Mouse (Mus musculus): ENCODE data around the gene Gpr82. TPM values are rescaled to one million over a fixed set of nuclear protein-coding genes. Genes with fewer than 3 reads are reported as not detected.

The Gpr82 gene
- polyA plus RNA-seq, 1 experiment, result not detected

GRCm38 (mm10) chrX:13670342-13670741, 9.2 kb downstream of the Gpr82 start:
- H3K4me1 ChIP-seq (ENCODE audit: control insufficient read depth, insufficient read depth, low read length), result no peaks in the 10 kb centered on the region
- TF ChIP-seq CTCF (IDR thresholded peaks at IDR 0.05; ENCODE audit: low read depth, low read length), result no peak
- TF ChIP-seq POLR2A (IDR thresholded peaks at IDR 0.05; ENCODE audit: insufficient read depth, low read length), result no peak
- no peak for TF ChIP-seq EP300 (IDR thresholded peaks at IDR 0.05; ENCODE audit: insufficient read depth, low read depth, low read length)

GRCm38 (mm10) chrX:13673001-13673400, 11.8 kb downstream of the Gpr82 start:
- Histone ChIP-seq H3K27ac (ENCODE audit: insufficient read depth, low read length) (no peak overlapping the region), H3K36me3 (ENCODE audit: control insufficient read depth, insufficient read depth, low read length, poor library complexity, severe bottlenecking) (no peaks in the 10 kb centered on the region), H3K4me3 (ENCODE audit: low read depth, low read length) (no peak overlapping the region), H3K4me1 (ENCODE audit: control insufficient read depth, insufficient read depth, low read length) (no peaks in the 10 kb centered on the region), H3K9me3 (replicated peaks; ENCODE audit: control insufficient read depth, insufficient read depth, low read length, poor library complexity, severe bottlenecking) (no peaks in the 10 kb centered on the region), H3K27me3 (ENCODE audit: control insufficient read depth, insufficient read depth, low read length, poor library complexity, severe bottlenecking) (no peaks in the 10 kb centered on the region), H3K9ac (ENCODE audit: low read depth, poor library complexity, severe bottlenecking) (no peak overlapping the region)
- TF ChIP-seq EP300 (IDR thresholded peaks at IDR 0.05; ENCODE audit: insufficient read depth, low read depth, low read length) (no peak), POLR2A (IDR thresholded peaks at IDR 0.05; ENCODE audit: insufficient read depth, low read length) (no peak), CTCF (IDR thresholded peaks at IDR 0.05; ENCODE audit: low read depth, low read length) (no peak)

More at GRCm38 (mm10) chrX:13670342-13670741, 9.2 kb downstream of the Gpr82 start:
- no peaks in the 10 kb centered on the region for H3K27me3 ChIP-seq (ENCODE audit: control insufficient read depth, insufficient read depth, low read length, poor library complexity, severe bottlenecking)
- no peaks in the 10 kb centered on the region for H3K36me3 ChIP-seq (ENCODE audit: control insufficient read depth, insufficient read depth, low read length, poor library complexity, severe bottlenecking)
- H3K4me3 ChIP-seq (ENCODE audit: low read depth, low read length), result no peak overlapping the region
- H3K9ac ChIP-seq (ENCODE audit: low read depth, poor library complexity, severe bottlenecking), result no peak overlapping the region
- H3K27ac ChIP-seq (ENCODE audit: insufficient read depth, low read length), result no peak overlapping the region
- no peaks in the 10 kb centered on the region for H3K9me3 ChIP-seq (replicated peaks; ENCODE audit: control insufficient read depth, insufficient read depth, low read length, poor library complexity, severe bottlenecking)

DNA sequence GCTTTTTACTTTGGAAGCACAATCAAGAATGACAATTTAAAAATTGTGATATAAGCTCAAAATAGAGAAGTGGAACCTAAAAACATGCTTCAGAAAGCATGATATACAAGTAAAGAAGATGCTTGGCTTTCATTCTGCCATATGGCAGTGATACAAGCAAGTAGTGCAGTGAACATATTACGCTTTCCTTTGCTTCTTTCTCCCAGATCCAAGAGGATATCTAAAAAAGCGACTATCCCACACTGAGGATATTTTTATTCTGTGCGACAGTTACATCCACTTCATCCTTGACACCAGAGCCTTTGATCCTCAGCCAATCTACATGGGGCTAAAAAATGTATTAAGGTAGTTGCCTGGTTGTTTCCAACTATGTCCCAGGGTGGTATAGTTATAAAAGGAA, 20.6 kb downstream of the Gpr82 start:
- TF ChIP-seq POLR2A (IDR thresholded peaks at IDR 0.05; ENCODE audit: insufficient read depth, low read length), result no peak
- TF ChIP-seq CTCF (IDR thresholded peaks at IDR 0.05; ENCODE audit: low read depth, low read length), result no peak
- TF ChIP-seq EP300 (IDR thresholded peaks at IDR 0.05; ENCODE audit: insufficient read depth, low read depth, low read length), result no peak
- no peak overlapping the region for H3K9ac ChIP-seq (ENCODE audit: low read depth, poor library complexity, severe bottlenecking)

GRCm38 (mm10) chrX:13686589-13686988, 25.4 kb downstream of the Gpr82 start:
- no peak overlapping the region for H3K4me3 ChIP-seq (ENCODE audit: low read depth, low read length)
- no peak overlapping the region for H3K9ac ChIP-seq (ENCODE audit: low read depth, poor library complexity, severe bottlenecking)
- H3K27ac ChIP-seq (ENCODE audit: insufficient read depth, low read length), result no peak overlapping the region
- no peaks in the 10 kb centered on the region for H3K4me1 ChIP-seq (ENCODE audit: control insufficient read depth, insufficient read depth, low read length)
- TF ChIP-seq CTCF (IDR thresholded peaks at IDR 0.05; ENCODE audit: low read depth, low read length), result no peak
- TF ChIP-seq POLR2A (IDR thresholded peaks at IDR 0.05; ENCODE audit: insufficient read depth, low read length), result no peak
- no peak for TF ChIP-seq EP300 (IDR thresholded peaks at IDR 0.05; ENCODE audit: insufficient read depth, low read depth, low read length)
- H3K27me3 ChIP-seq (ENCODE audit: control insufficient read depth, insufficient read depth, low read length, poor library complexity, severe bottlenecking), result no peaks in the 10 kb centered on the region
- H3K9me3 ChIP-seq (replicated peaks; ENCODE audit: control insufficient read depth, insufficient read depth, low read length, poor library complexity, severe bottlenecking), result no peaks in the 10 kb centered on the region
- H3K36me3 ChIP-seq (ENCODE audit: control insufficient read depth, insufficient read depth, low read length, poor library complexity, severe bottlenecking), result no peaks in the 10 kb centered on the region

More for the DNA sequence above, 20.6 kb downstream of the Gpr82 start:
- no peaks in the 10 kb centered on the region for H3K4me1 ChIP-seq (ENCODE audit: control insufficient read depth, insufficient read depth, low read length)
- no peak overlapping the region for H3K27ac ChIP-seq (ENCODE audit: insufficient read depth, low read length)
- H3K4me3 ChIP-seq (ENCODE audit: low read depth, low read length), result no peak overlapping the region
- H3K36me3 ChIP-seq (ENCODE audit: control insufficient read depth, insufficient read depth, low read length, poor library complexity, severe bottlenecking), result no peaks in the 10 kb centered on the region
- H3K27me3 ChIP-seq (ENCODE audit: control insufficient read depth, insufficient read depth, low read length, poor library complexity, severe bottlenecking), result no peaks in the 10 kb centered on the region
- H3K9me3 ChIP-seq (replicated peaks; ENCODE audit: control insufficient read depth, insufficient read depth, low read length, poor library complexity, severe bottlenecking), result no peaks in the 10 kb centered on the region

DNA sequence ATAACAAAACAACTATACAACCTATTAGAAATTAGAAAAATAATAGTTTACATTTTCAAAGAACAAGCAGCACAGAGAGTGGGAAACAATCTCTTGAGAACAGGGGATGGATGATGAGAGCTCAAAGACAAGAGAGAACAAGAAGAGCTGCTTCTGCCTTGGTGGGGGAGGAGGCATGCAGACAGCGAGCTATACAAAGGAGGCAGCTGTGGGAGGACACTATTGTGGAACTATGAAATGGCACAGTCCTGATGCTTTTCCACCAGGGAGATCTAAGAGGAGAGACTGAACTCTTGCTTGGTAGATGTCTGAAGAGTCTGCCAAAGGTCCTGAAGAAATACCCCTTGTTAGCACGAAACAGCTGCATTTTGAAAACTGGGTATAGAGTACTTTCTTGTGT, 27.2 kb downstream of the Gpr82 start:
- TF ChIP-seq CTCF (IDR thresholded peaks at IDR 0.05; ENCODE audit: low read depth, low read length) (no peak), EP300 (IDR thresholded peaks at IDR 0.05; ENCODE audit: insufficient read depth, low read depth, low read length) (no peak), POLR2A (IDR thresholded peaks at IDR 0.05; ENCODE audit: insufficient read depth, low read length) (no peak)
- Histone ChIP-seq H3K9me3 (replicated peaks; ENCODE audit: control insufficient read depth, insufficient read depth, low read length, poor library complexity, severe bottlenecking) (no peaks in the 10 kb centered on the region), H3K4me3 (ENCODE audit: low read depth, low read length) (no peak overlapping the region)

GRCm38 (mm10) chrX:13691865-13692264, 30.7 kb downstream of the Gpr82 start:
- H3K36me3 ChIP-seq (ENCODE audit: control insufficient read depth, insufficient read depth, low read length, poor library complexity, severe bottlenecking), result no peaks in the 10 kb centered on the region
- no peak overlapping the region for H3K27ac ChIP-seq (ENCODE audit: insufficient read depth, low read length)
- no peak overlapping the region for H3K4me3 ChIP-seq (ENCODE audit: low read depth, low read length)
- H3K27me3 ChIP-seq (ENCODE audit: control insufficient read depth, insufficient read depth, low read length, poor library complexity, severe bottlenecking), result no peaks in the 10 kb centered on the region
- H3K9ac ChIP-seq (ENCODE audit: low read depth, poor library complexity, severe bottlenecking), result no peak overlapping the region
- TF ChIP-seq CTCF (IDR thresholded peaks at IDR 0.05; ENCODE audit: low read depth, low read length), result no peak
- TF ChIP-seq POLR2A (IDR thresholded peaks at IDR 0.05; ENCODE audit: insufficient read depth, low read length), result no peak
- TF ChIP-seq EP300 (IDR thresholded peaks at IDR 0.05; ENCODE audit: insufficient read depth, low read depth, low read length), result no peak
- H3K4me1 ChIP-seq (ENCODE audit: control insufficient read depth, insufficient read depth, low read length), result no peaks in the 10 kb centered on the region
- H3K9me3 ChIP-seq (replicated peaks; ENCODE audit: control insufficient read depth, insufficient read depth, low read length, poor library complexity, severe bottlenecking), result no peaks in the 10 kb centered on the region

More for the DNA sequence above, 27.2 kb downstream of the Gpr82 start:
- Histone ChIP-seq H3K27me3 (ENCODE audit: control insufficient read depth, insufficient read depth, low read length, poor library complexity, severe bottlenecking) (no peaks in the 10 kb centered on the region), H3K27ac (ENCODE audit: insufficient read depth, low read length) (no peak overlapping the region), H3K36me3 (ENCODE audit: control insufficient read depth, insufficient read depth, low read length, poor library complexity, severe bottlenecking) (no peaks in the 10 kb centered on the region), H3K4me1 (ENCODE audit: control insufficient read depth, insufficient read depth, low read length) (no peaks in the 10 kb centered on the region), H3K9ac (ENCODE audit: low read depth, poor library complexity, severe bottlenecking) (no peak overlapping the region)
